Comparison of ENCODE assay signal across 19 mouse cellular contexts in genomic region chr10:21678372-21678771, GRCm38 (mm10).
DNase-seq lines count a peak whose midpoint lies in the region; ATAC-seq lines count a peak whose summit lies in the region.
"Had no signal": no experiment of that assay in that cellular context is flagged by ENCODE, and none has a peak within 500 bp of the region (broad histone marks: within the 10 kb centered on the region; RNA-seq: fewer than 3 reads in every experiment).

No protein-coding gene starts in this region.

- DNase-seq in heart, adult 9 months (ENCODE audit: low spot score in 2 of 2), result no peak
- no peak for DNase-seq in kidney, adult 18-20 months
- DNase-seq in lung, postnatal 36 days, result peak; percentile 36
- no peak for DNase-seq in lung, postnatal 4 days
- DNase-seq in retina, postnatal 1 day, result no peak
- DNase-seq: cerebellum, adult 8-10 months; gastrocnemius, postnatal 14 days; midbrain, embryonic 14.5 days; right cerebral cortex, postnatal 14 days; thymus, adult 18-20 months; thymus, postnatal 4 days had no signal

- 80% methylated on average over 6 of the region's 6 CpGs for WGBS in heart, embryonic 14.5 days
- 80% methylated on average over 6 of the region's 6 CpGs for WGBS in kidney, embryonic 15.5 days

- peak overlapping the region; percentile 5 to 14; a peak in 2 of 4 replicates for H3K27ac ChIP-seq in heart, embryonic 14.5 days (replicated peaks in 1 of 2; ENCODE audit: control insufficient read depth in 1 of 2, insufficient read depth in 1 of 2, low read depth in 2 of 2, low read length in 2 of 2)
- peak overlapping the region; percentile 71 for H3K27ac ChIP-seq in kidney, embryonic 15.5 days
- H3K27ac ChIP-seq: forebrain, embryonic 12.5 days; hindbrain, embryonic 15.5 days; limb, embryonic 13.5 days; liver, embryonic 14.5 days had no signal

- no peaks in the 10 kb centered on the region for H3K36me3 ChIP-seq in heart, embryonic 14.5 days (ENCODE audit: control insufficient read depth, insufficient read depth, low read length)
- H3K36me3 ChIP-seq in kidney, embryonic 15.5 days, result no peaks in the 10 kb centered on the region
- H3K36me3 ChIP-seq: forebrain, embryonic 12.5 days; hindbrain, embryonic 15.5 days; limb, embryonic 13.5 days had no signal

- H3K4me2 ChIP-seq in heart, embryonic 14.5 days (ENCODE audit: low read length), result no peak overlapping the region
- H3K4me2 ChIP-seq in kidney, embryonic 15.5 days, result no peak overlapping the region
- H3K4me2 ChIP-seq: forebrain, embryonic 12.5 days; hindbrain, embryonic 15.5 days; limb, embryonic 13.5 days had no signal

- no peaks in the 10 kb centered on the region for H3K27me3 ChIP-seq in heart, embryonic 14.5 days (ENCODE audit: control insufficient read depth, insufficient read depth, low read length)
- no peaks in the 10 kb centered on the region for H3K27me3 ChIP-seq in kidney, embryonic 15.5 days
- H3K27me3 ChIP-seq: forebrain, embryonic 12.5 days; hindbrain, embryonic 15.5 days; limb, embryonic 13.5 days had no signal

- H3K4me1 ChIP-seq in heart, embryonic 14.5 days (ENCODE audit: control insufficient read depth in 2 of 2, insufficient read depth in 2 of 2, low read length in 2 of 2), result peaks cover 8 to 11% of the 10 kb centered on the region in 2 experiments; a peak in 3 of 4 replicates
- H3K4me1 ChIP-seq in kidney, embryonic 15.5 days, result peaks cover 5% of the 10 kb centered on the region; the same call in 1 of the 2 replicates
- H3K4me1 ChIP-seq: hindbrain, embryonic 15.5 days; limb, embryonic 13.5 days had no signal

- H3K9ac ChIP-seq in heart, embryonic 14.5 days (ENCODE audit: low read length), result no peak overlapping the region
- no peak overlapping the region for H3K9ac ChIP-seq in kidney, embryonic 15.5 days
- H3K9ac ChIP-seq: forebrain, embryonic 12.5 days; hindbrain, embryonic 15.5 days; limb, embryonic 13.5 days; liver, embryonic 14.5 days had no signal

- no peak overlapping the region for H3K4me3 ChIP-seq in heart, embryonic 14.5 days (ENCODE audit: control insufficient read depth in 1 of 2, insufficient read depth in 1 of 2, low read depth in 1 of 2, low read length in 2 of 2)
- H3K4me3 ChIP-seq in kidney, embryonic 15.5 days (replicated peaks), result no peak overlapping the region
- H3K4me3 ChIP-seq: forebrain, embryonic 12.5 days; hindbrain, embryonic 15.5 days; limb, embryonic 13.5 days; myocyte had no signal

- ATAC-seq in heart, embryonic 14.5 days (ENCODE audit: insufficient number of reproducible peaks, insufficient read depth, low FRiP score, low read depth), result no peak
- ATAC-seq in kidney, embryonic 15.5 days (replicated peaks; ENCODE audit: low FRiP score), result no peak
- ATAC-seq in megakaryocyte progenitor cell, adult 5-6 weeks (replicated peaks; ENCODE audit: poor library complexity), result peak; percentile 73

- H3K9me3 ChIP-seq in heart, embryonic 14.5 days (ENCODE audit: control insufficient read depth, low read length), result no peaks in the 10 kb centered on the region
- no peaks in the 10 kb centered on the region for H3K9me3 ChIP-seq in kidney, embryonic 15.5 days (replicated peaks)
- H3K9me3 ChIP-seq: forebrain, embryonic 12.5 days; hindbrain, embryonic 15.5 days; limb, embryonic 13.5 days had no signal
